Mouse (Mus musculus) embryonic fibroblast, embryonic 13.5 days (primary cell): ENCODE data around the gene Tspan14.
A peak's percentile ranks its signal among the peaks of the same experiment; 100 is the strongest.

ENCODE experiments used
- CTCF ChIP-seq: IDR thresholded peaks from 2 replicates; pipeline ENCODE4 v1.5.1; 2011; ENCODE audit warnings: mild to moderate bottlenecking, control low read depth, low read length, moderate library complexity, borderline replicate concordance; ENCODE audit not compliant: insufficient read depth
- POLR2A ChIP-seq: IDR thresholded peaks from 2 replicates; pipeline ENCODE4 v1.6.1; 2011; ENCODE audit warnings: low read depth, mild to moderate bottlenecking, control low read depth, low read length, moderate library complexity

DNA sequence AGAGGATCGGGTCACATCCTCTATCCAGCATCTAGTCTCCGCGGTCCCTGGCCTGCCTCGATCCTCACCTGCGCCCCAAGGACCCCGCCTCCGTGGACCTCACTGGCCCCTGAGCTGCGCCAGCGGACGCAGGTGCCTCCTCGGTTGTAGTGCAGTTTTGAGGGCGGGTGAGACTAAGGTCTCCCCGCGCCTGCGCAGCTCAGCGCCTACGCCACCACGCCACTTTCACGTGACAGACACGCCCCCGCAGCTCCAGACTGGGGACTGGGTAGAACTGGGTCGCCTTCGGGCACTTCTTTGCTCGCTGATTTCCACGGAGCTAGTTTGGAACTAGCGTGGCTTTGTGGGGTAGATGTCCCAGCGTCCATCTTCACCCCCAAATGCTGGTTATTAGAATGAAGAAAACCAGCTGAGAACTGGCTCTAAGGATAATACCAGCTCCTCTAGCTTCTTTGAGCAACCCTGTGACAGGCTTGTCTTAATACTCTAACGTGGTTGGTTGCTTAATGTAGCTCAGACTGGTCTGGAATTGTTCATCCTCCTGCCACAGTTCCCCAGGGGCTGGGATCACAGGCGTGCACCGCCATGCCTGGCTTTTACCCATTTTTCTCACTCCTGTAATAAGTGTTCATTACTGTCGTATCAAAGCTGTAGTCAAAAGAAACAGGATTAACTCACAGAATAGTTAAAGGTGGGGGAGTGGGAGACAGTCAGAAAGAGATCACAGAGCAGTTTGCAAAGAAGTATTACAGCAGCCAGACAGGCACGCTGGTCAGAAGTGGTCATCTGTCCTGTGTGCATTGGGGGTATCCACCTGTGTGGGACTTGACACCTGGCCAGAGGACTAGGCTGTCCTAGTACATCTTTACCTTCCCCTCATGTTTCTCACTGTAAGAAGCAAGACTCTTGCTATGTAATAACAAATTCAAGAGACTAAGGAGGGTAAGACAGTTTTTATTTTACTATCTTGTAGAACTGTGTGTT, 47.3 kb upstream of the Tspan14 start, which contains the start of gene Fam213a:
- no peak for TF ChIP-seq CTCF
- peak; percentile 67 for TF ChIP-seq POLR2A
